Mouse (Mus musculus) neutrophil, adult 5-6 weeks (primary cell): ENCODE measurements around the gene Gli2. TPM values are rescaled to one million over a fixed set of nuclear protein-coding genes. Genes with fewer than 3 reads are reported as not detected.

Source experiments
- ATAC-seq: fragments of 151-379, 151-347 bp; 2 replicates; pipeline ENCODE4 v1.8.0; 2017; ENCODE audit warnings: mild to moderate bottlenecking, moderate TSS enrichment; ENCODE audit not compliant: insufficient number of reproducible peaks, poor library complexity, low FRiP score, severe bottlenecking; ENCODE audit errors: extremely low read depth
- total RNA-seq: library from RNA; stranded (forward); fragments of 200-1000 nt; gene quantifications from 2 replicates; pipeline ENCODE4 v1.2.3, GENCODE M21; 2017

Gli2 gene
- not detected in 2 replicates for total RNA-seq

- ATAC-seq = no peak
These were observed at the start of gene Gli2 for GRCm38 (mm10) chr1:119053402-119053841. Gene Gli2 (minus strand): TSS chr1:119053619.

- ATAC-seq = no peak
These were observed 44.6 kb upstream of the Gli2 start for GRCm38 (mm10) chr1:119097921-119098521.

GRCm38 (mm10) chr1:119093739-119094138 lies 40.3 kb upstream of the Gli2 start:
- ATAC-seq = no peak

GRCm38 (mm10) chr1:119089887-119090620 lies 36.6 kb upstream of the Gli2 start:
- ATAC-seq = no peak

GRCm38 (mm10) chr1:119087539-119087938 lies 34.1 kb upstream of the Gli2 start:
- no peak for ATAC-seq

- no peak for ATAC-seq
These were observed 32.4 kb upstream of the Gli2 start for GRCm38 (mm10) chr1:119085771-119086170.

- no peak for ATAC-seq
These were observed 30.1 kb upstream of the Gli2 start for GRCm38 (mm10) chr1:119083468-119083921.

- ATAC-seq = no peak; the same call in 1 of the 2 replicates
These were observed 29.0 kb upstream of the Gli2 start for GRCm38 (mm10) chr1:119082231-119082991.

- ATAC-seq = no peak
These were observed 24.5 kb upstream of the Gli2 start for GRCm38 (mm10) chr1:119077933-119078332.

- no peak for ATAC-seq
These were observed 22.9 kb upstream of the Gli2 start for GRCm38 (mm10) chr1:119076333-119076732.

GRCm38 (mm10) chr1:119075916-119076315 lies 22.5 kb upstream of the Gli2 start:
- no peak for ATAC-seq

- no peak for ATAC-seq
These were observed 22.1 kb upstream of the Gli2 start for GRCm38 (mm10) chr1:119075500-119075899.

- no peak for ATAC-seq
These were observed 21.5 kb upstream of the Gli2 start for GRCm38 (mm10) chr1:119074910-119075309.

GRCm38 (mm10) chr1:119073876-119074275 lies 20.5 kb upstream of the Gli2 start:
- ATAC-seq = no peak

- ATAC-seq = no peak
These were observed 11.7 kb upstream of the Gli2 start for GRCm38 (mm10) chr1:119064892-119065671.

- ATAC-seq = no peak
These were observed 3.1 kb upstream of the Gli2 start for GRCm38 (mm10) chr1:119056491-119056890.

GRCm38 (mm10) chr1:119055801-119056200 lies 2.4 kb upstream of the Gli2 start:
- no peak for ATAC-seq

GRCm38 (mm10) chr1:119054468-119054867 lies 1.0 kb upstream of the Gli2 start:
- ATAC-seq = no peak

GRCm38 (mm10) chr1:119053872-119054354 lies 494 bp upstream of the Gli2 start:
- no peak for ATAC-seq
